Mouse (Mus musculus) MEL-GATA-1-ER (cell line): ENCODE measurements around the gene Vkorc1.
A peak's percentile ranks its signal among the peaks of the same experiment; 100 is the strongest.
"Not testable (repeated sequence)": the region's sequence is repeated elsewhere in the genome, so short reads cannot be mapped to it uniquely, and the experiment has no call there.

Experiments used
- DNase-seq: peaks from one replicate; pipeline ENCODE4 v3.0.0-alpha.2; 2012; ENCODE audit warnings: low read depth; ENCODE audit errors: extremely low read depth

Vkorc1 gene

GRCm38 (mm10) chr7:127915293-127915692 is 19.9 kb upstream of the Vkorc1 start:
- no peak for DNase-seq

DNA sequence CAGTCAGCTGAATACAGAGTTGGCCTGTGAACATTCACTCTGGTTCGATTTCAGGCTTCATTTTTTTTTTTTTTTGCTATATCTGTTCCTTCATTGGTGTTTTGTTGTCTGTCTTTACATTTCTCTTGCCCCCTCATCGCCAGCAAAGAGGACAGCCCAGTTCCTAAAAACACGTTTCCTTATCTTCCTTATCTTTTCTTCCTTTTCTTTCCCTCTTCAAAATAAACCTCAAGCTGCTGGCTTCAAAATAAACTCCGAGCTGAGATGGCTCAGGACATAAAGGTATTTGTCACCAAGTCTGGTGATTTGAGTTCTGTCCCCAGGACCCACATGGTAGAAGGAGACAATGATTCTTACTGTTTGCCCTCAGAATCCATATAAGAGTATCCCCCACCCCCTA is 17.5 kb upstream of the Vkorc1 start:
- DNase-seq, result no peak

DNA sequence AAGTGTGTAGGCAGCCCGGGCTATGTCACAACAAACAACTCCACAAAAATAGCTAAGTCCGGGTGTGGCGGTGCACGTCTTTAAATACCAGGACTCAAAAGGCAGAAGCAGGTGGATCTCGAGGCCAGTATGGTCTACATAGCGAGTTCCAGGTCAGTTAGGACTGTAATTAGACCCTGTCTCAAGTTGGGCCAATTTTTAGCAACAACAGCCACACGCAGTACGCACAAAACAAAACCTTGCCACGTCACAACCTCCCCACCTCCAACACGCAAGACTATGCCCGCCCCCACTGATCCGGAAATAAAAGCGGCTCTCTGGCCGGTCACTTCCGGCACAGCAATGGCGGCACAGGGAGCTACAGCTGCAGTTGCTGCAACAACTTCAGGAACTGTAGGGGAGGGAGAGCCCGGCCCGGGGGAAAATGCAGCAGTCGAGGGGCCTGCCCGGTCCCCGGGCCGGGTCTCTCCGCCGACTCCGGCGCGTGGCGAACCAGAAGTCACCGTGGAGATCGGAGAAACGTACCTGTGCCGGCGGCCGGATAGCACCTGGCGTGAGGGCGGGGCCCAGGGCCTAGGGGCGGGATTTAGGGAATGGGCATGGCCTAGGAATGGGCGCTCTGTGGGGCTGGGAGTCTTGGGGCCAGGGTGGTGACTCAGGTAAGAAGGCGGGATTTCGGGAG is 16.9 kb upstream of the Vkorc1 start, which contains the start of gene Kat8:
Gene Kat8, plus strand, starts transcription at position 327 of the 682 bp plus-strand sequence.
- DNase-seq, result peak; percentile 84

- DNase-seq, result no peak
These were observed 13.2 kb upstream of the Vkorc1 start for GRCm38 (mm10) chr7:127908656-127909055.

GRCm38 (mm10) chr7:127907939-127908338 is 12.5 kb upstream of the Vkorc1 start:
- DNase-seq, result no peak

DNA sequence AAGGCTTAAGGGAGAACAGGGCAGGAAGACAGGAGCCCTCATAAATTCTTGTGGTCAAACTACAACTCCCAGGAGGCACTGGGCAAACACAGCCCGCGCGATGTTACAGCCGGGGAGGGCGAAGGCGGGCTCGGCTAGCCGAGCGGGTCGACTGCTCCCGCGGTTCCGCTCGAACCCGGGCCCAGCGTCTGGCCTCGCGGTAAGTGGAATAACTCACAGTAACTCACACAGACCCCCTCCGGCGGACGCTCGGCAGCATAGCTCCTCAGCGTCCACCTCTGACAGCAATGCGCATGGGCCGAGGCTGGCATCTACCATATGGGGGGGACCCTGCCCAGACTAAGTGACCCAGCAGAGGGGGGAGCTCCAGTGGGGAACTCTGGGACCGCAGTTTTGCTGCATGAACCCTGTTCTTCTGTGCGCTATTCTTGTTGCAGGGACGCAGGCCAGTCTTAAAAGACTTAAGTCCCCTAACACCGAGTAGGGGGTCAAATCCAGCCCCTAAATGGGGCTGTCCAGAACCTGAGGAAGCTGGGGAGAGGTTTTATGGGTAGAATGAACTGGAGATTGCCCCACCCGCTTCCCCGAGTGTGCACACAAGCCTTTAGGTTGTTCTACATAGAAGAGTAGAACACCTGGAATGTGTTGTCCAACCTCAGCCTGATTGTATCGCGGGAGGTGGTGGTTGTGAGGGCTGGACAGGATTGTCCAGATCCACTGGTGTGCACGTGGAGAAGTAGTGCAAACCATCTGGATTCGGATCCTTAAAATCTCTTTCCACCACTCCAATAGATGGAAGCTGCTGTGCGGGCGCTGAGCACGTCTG is 8.8 kb upstream of the Vkorc1 start, which contains the start of gene Bckdk:
Gene Bckdk, plus strand, starts transcription at position 112 of the 826 bp plus-strand sequence.
- peak; percentile 74 for DNase-seq

GRCm38 (mm10) chr7:127901772-127902171 is 6.4 kb upstream of the Vkorc1 start:
- no peak for DNase-seq

DNA sequence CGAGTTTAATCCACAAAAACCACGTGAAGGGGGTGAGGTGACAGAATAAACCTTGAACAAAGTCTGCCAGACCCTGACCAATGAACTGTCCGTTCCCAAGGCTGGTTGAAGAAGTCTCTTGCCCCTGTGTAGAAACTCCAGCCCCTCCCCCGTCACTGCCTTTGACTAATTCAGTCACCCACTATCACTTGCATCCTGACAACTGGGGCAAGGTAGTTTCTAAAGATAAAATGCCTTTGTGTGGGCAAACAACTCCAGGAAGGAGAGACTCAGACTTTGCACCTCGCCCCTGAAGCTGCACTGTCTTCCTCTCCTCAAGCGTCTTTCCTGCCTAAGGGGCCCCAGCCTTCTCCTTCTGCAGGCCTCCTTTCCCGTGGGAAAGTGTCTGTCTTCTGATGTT is 4.6 kb upstream of the Vkorc1 start:
- no peak for DNase-seq

GRCm38 (mm10) chr7:127898179-127898956 is 3.0 kb upstream of the Vkorc1 start:
- no peak for DNase-seq

GRCm38 (mm10) chr7:127897542-127897941 is 2.1 kb upstream of the Vkorc1 start:
- no peak for DNase-seq

- no peak for DNase-seq
These were observed 967 bp upstream of the Vkorc1 start for GRCm38 (mm10) chr7:127896384-127896783.

GRCm38 (mm10) chr7:127895891-127896290 is 474 bp upstream of the Vkorc1 start:
- not testable (repeated sequence) for DNase-seq

- DNase-seq, result no peak
These were observed 937 bp downstream of the Vkorc1 start for GRCm38 (mm10) chr7:127894480-127894879.

- no peak for DNase-seq
These were observed 4.6 kb downstream of the Vkorc1 start, which contains the start of gene Prss53 for GRCm38 (mm10) chr7:127890798-127891197. Prss53 (minus strand) TSS chr7:127890970.

DNA sequence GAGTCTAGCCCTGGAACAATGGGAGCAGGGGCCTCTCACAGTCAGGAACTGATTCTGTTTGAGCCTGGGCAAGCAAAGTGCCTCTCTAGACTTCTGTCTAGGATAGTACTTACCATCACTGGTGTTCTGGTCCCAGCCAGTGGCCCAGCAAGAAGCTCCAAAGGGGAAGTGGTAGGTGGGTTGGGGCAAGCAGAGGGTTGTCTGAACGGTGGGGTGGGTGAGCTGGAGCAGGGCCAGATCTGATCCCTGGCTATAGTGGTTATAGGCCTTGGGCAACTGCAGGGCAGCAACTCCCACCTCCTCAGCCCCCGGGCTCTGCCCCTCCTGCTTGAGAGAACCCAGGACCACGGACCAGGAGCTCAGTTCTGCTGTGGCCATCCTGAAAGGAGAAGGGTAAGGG is 6.6 kb downstream of the Vkorc1 start:
- DNase-seq, result no peak

DNA sequence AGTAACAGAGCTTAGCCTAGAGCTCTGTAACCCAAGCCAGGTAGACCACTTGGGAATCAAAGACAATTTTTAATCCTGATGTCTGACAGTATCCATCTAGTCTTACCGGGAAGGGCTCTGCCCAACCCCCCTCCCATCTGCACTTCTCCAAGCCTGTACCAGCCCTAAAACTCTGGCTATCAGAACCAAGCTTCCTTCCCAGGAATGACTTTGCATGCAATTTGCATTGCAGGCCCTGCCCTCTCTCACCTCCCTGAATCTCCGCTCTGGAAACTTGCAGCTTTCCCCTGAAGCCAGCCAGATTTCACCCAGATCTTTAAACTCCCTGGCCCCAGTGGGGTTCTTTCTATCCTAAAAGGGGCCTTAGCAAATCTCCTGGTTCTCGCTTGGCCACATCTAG is 7.6 kb downstream of the Vkorc1 start:
- no peak for DNase-seq

DNA sequence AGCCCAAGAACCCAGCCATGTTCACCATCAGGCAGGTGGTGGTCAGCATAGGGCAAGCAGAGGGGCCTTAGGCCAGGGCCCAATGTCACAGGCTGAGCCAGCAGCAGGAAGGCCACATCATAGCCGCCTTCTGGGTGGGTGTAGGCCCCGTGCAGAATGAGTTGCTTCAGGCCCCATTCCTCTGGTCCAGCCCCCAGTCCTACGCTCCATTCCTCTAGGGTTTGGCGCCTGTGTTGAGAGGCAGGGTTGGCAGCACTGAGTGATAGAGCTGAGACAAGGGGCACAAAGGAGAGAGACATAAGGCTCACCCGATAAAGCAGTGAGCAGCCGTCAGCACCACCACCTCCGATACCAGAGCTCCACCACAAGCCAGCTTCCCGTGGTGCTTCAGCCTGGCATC is 8.2 kb downstream of the Vkorc1 start:
- DNase-seq, result no peak

DNA sequence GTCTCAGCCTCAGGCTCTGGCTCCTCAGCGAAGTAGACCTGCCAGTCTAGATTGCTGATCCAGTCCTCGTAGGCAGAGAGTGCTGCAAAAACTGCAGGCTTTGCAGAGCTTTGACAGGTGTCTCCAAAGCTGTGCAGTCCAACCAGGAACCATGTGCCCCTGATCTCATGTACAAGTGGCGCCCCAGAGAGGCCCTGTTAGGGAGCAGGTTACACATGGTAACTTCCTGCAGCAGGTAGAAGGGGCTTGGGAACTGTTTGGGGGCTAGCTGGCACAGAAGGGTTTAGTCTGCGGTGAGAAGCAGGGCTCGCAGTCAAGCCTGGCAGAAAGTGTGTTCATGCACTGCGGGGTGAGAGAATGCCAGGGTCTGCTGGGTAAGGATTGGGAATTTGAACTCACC is 8.9 kb downstream of the Vkorc1 start:
- DNase-seq, result no peak

DNA sequence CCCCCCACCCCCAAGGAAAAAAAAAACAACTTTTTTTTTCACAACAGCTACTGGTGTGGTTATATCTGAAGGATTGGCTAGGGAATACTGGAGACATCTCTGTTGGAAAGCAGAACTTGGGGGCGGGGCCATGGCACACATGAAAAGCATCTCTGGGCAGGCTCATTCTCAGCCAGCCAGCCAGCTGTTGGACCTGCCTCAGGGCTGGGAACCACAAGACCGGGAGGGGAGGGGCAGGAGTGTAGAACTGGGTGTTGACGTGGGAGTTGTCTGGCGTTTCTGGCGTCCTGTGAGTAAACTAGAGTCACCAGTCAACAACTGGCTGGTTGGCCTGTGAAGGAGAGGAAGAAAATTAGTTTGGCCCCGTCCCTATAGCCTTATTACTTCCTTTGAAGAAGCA is 9.5 kb downstream of the Vkorc1 start:
- DNase-seq, result no peak

DNA sequence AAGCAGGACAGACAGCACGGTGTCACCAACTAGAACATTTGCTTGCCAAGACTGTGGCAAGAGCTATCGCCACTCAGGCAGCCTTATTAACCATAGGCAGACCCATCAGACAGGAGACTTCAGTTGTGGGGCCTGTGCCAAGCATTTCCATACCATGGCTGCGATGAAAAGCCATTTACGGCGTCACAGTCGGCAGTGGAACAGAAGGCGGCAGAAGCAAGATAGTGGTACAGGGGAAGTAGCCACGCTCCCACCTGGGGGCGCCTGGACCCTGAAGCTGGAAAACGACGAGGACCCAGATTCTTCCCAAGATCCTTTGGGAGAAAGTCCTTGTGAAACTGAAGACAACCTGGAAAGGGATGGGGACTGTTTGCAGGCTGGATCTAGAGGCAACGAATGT is 15.0 kb downstream of the Vkorc1 start:
- DNase-seq, result no peak

- no peak for DNase-seq
These were observed 16.1 kb downstream of the Vkorc1 start for GRCm38 (mm10) chr7:127879301-127879700.
